Mouse (Mus musculus) gastrocnemius, postnatal 25 days (tissue): Measurements from ENCODE around the gene Sik2. TPM values are rescaled to one million over a fixed set of nuclear protein-coding genes. Genes with fewer than 3 reads are reported as not detected.

Source experiments
- total RNA-seq, 2 experiments: library from RNA; stranded (reverse); gene quantifications; 1 replicate in 1 of 2; 2 replicates in 1 of 2; pipeline ENCODE4 v1.2.3; 2021

Gene Sik2
- total RNA-seq, 2 experiments from 2014 or later = 15.7 to 30.7 TPM

Other genes starting within 250 kb of the Sik2 start
- gene Fdxacb1, start 240.8 kb downstream of the Sik2 start, total RNA-seq = 1 to 10 TPM; 3.7 to 3.9 TPM
- 10 to 100 TPM in 1 of 2 experiments, 1 to 10 TPM in 1; 9.0 to 10.5 TPM for gene Alg9, start 234.1 kb downstream of the Sik2 start, total RNA-seq
- gene 1110032A03Rik, start 233.6 kb downstream of the Sik2 start, total RNA-seq = 10 to 100 TPM in 1 of 2 experiments, 1 to 10 TPM in 1; 9.0 to 10.7 TPM
- gene Ppp2r1b, start 163.8 kb downstream of the Sik2 start, total RNA-seq = 1 to 10 TPM; 5.0 to 7.9 TPM
- not detected for gene Btg4, start 51.8 kb upstream of the Sik2 start, total RNA-seq
- gene Layn, start 68.0 kb upstream of the Sik2 start, total RNA-seq = 1 to 10 TPM in 1 of 2 experiments, under 1 TPM in 1; 0.64 to 2.8 TPM
- not detected for gene 4833427G06Rik, start 93.0 kb upstream of the Sik2 start, total RNA-seq
- not detected for gene Gm32742, start 156.4 kb upstream of the Sik2 start, total RNA-seq
- gene Pou2af1, start 204.6 kb upstream of the Sik2 start, total RNA-seq = under 1 TPM in 1 of 2 experiments, not detected in 1; 0.13 TPM